Mouse (Mus musculus) lung, adult 2 months (tissue): ENCODE data around the gene Cntrob.

Experiments
- CTCF ChIP-seq: fragments of 200-500 bp; IDR thresholded peaks from 2 replicates; pipeline ENCODE4 v1.5.1; 2011; ENCODE audit warnings: mild to moderate bottlenecking, low read length, control low read depth; ENCODE audit not compliant: insufficient read depth
- POLR2A ChIP-seq: fragments of 200-500 bp; IDR thresholded peaks from 2 replicates; pipeline ENCODE4 v1.6.1; 2011; ENCODE audit warnings: low read depth, mild to moderate bottlenecking, control low read depth, low read length, borderline replicate concordance; ENCODE audit errors: extremely low read depth

- TF ChIP-seq POLR2A (no peak), CTCF (peak; percentile 54; the same call in 1 of the 2 replicates)
These were observed 72.3 kb downstream of the Cntrob start for GRCm38 (mm10) chr11:69251135-69251842.
